Mouse (Mus musculus) bone marrow macrophage, adult 2 months (primary cell): ENCODE data around the gene Prkar2a.

Source experiments
- CTCF ChIP-seq: IDR thresholded peaks from 2 replicates; pipeline ENCODE4 v1.5.1; 2012; ENCODE audit warnings: low read depth, mild to moderate bottlenecking, low read length, moderate library complexity
- POLR2A ChIP-seq: IDR thresholded peaks from 2 replicates; pipeline ENCODE4 v1.6.1; 2012; ENCODE audit warnings: mild to moderate bottlenecking, low read depth, low read length, borderline replicate concordance

- TF ChIP-seq CTCF (no peak), POLR2A (no peak)
These were observed 103.2 kb downstream of the Prkar2a start for GRCm38 (mm10) chr9:108792307-108792706.
